Comparison of ENCODE assay signal across 8 mouse cellular contexts in the genomic region with DNA sequence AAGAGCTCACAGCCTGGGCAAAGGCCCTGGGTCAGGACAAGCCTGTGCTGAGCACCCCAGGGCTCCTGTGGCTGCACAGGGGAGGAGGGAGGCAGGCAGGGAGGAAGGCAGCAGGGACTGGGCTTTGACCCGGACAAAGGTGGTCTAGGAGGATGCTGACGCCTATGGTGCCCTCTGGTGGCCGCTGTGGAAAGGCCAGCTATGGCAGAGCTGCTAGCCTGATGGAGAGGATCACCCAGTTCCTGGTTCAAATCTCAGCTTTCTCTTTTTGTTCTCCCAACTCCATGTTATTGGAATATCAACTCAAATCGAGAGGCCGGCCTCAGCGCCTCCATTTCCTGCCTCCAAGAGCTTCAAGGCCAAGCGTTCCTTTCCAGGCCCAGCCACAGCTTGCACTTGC. TPM values are rescaled to one million over a fixed set of nuclear protein-coding genes. Genes with fewer than 3 reads are reported as not detected.
DNase-seq lines count a peak whose midpoint lies in the region; ATAC-seq and TF ChIP-seq lines count a peak whose summit lies in the region.

No protein-coding gene starts in this region.

- H3K4me2 ChIP-seq in forebrain, embryonic 12.5 days = no peak overlapping the region
- H3K4me2 ChIP-seq in kidney, postnatal 0 days (ENCODE audit: low read length) = no peak overlapping the region

- no peak overlapping the region for H3K4me3 ChIP-seq in forebrain, embryonic 10.5 days
- no peak overlapping the region for H3K4me3 ChIP-seq in forebrain, embryonic 12.5 days (replicated peaks)
- no peak overlapping the region for H3K4me3 ChIP-seq in kidney, postnatal 0 days (replicated peaks; ENCODE audit: low read depth, low read length)

- H3K9ac ChIP-seq in forebrain, embryonic 12.5 days = no peak overlapping the region
- H3K9ac ChIP-seq in kidney, postnatal 0 days (ENCODE audit: low read depth, low read length) = no peak overlapping the region

- ATAC-seq in forebrain, embryonic 12.5 days (ENCODE audit: low FRiP score) = no peak
- ATAC-seq in kidney, postnatal 0 days (replicated peaks; ENCODE audit: low FRiP score, low read depth) = no peak

- H3K27ac ChIP-seq in forebrain, embryonic 10.5 days = no peak overlapping the region
- no peak overlapping the region for H3K27ac ChIP-seq in forebrain, embryonic 12.5 days
- H3K27ac ChIP-seq in kidney, postnatal 0 days = no peak overlapping the region

- H3K4me1 ChIP-seq in forebrain, embryonic 10.5 days = peaks cover 19% of the 10 kb centered on the region
- H3K4me1 ChIP-seq in forebrain, embryonic 12.5 days = peaks cover 5% of the 10 kb centered on the region
- no peaks in the 10 kb centered on the region for H3K4me1 ChIP-seq in kidney, postnatal 0 days (replicated peaks; ENCODE audit: insufficient read depth, low read length)

- H3K27me3 ChIP-seq in forebrain, embryonic 10.5 days (ENCODE audit: poor library complexity, severe bottlenecking) = 0 out of 2 replicates have a peak, but pooled peaks cover 6% of the 10 kb centered on the region
- H3K27me3 ChIP-seq in forebrain, embryonic 12.5 days = no peaks in the 10 kb centered on the region
- no peaks in the 10 kb centered on the region for H3K27me3 ChIP-seq in kidney, postnatal 0 days (ENCODE audit: insufficient read depth, low read length)

- peak; percentile 79 for DNase-seq in forebrain, embryonic 10.5 days (ENCODE audit: extremely low spot score, low spot score)
- peak; percentile 62 for DNase-seq in right cerebral cortex, postnatal 4 days
- no peak for DNase-seq in right cerebral cortex, adult 18-20 months
- DNase-seq in embryo, embryonic 10 days (ENCODE audit: low spot score) = peak; percentile 89
- DNase-seq in kidney, postnatal 0 days (ENCODE audit: low spot score) = peak; percentile 77
- DNase-seq in natural killer cell, adult 2 months (ENCODE audit: low spot score in 2 of 2) = peak; percentile 70 to 80
- DNase-seq in left cerebral cortex, adult 9 months (ENCODE audit: low spot score in 2 of 2) = no peak

- WGBS in forebrain, embryonic 10.5 days = 13% methylated on average over 7 of the region's 7 CpGs
- WGBS in forebrain, embryonic 12.5 days = 13% methylated on average over 7 of the region's 7 CpGs
- 12% methylated on average over 7 of the region's 7 CpGs for WGBS in kidney, postnatal 0 days

- peak; percentile 88 for TF ChIP-seq CTCF in kidney, postnatal 0 days (IDR thresholded peaks at IDR 0.05; ENCODE audit: low read depth)

- H3K36me3 ChIP-seq in forebrain, embryonic 10.5 days (replicated peaks) = no peaks in the 10 kb centered on the region
- no peaks in the 10 kb centered on the region for H3K36me3 ChIP-seq in forebrain, embryonic 12.5 days (replicated peaks)
- no peaks in the 10 kb centered on the region for H3K36me3 ChIP-seq in kidney, postnatal 0 days (ENCODE audit: insufficient read depth, low read length)

- peaks cover 4% of the 10 kb centered on the region; the same call in 1 of the 2 replicates for H3K9me3 ChIP-seq in forebrain, embryonic 10.5 days
- H3K9me3 ChIP-seq in forebrain, embryonic 12.5 days = no peaks in the 10 kb centered on the region
- H3K9me3 ChIP-seq in kidney, postnatal 0 days (replicated peaks; ENCODE audit: low read length) = no peaks in the 10 kb centered on the region

RNA-seq across cellular contexts. Expression of gene Gna11, which starts 5.3 kb away (rescaled TPM):
- polyA plus RNA-seq in forebrain, embryonic 10.5 days (2016; fragmentation: Nextera tagmentation; extraction: Ambion mirVana) = 73.4 and 77.2 TPM in 2 replicates
- 74.8 and 75.9 TPM in 2 replicates for polyA plus RNA-seq in forebrain, embryonic 12.5 days (2016; fragmentation: Nextera tagmentation; extraction: Ambion mirVana)
- polyA plus RNA-seq in kidney, postnatal 0 days (2015; fragmentation: Nextera tagmentation; extraction: Ambion mirVana) = 69.5 and 72.3 TPM in 2 replicates

RNA-seq across cellular contexts. Expression of gene Aes, which starts 9.0 kb away (rescaled TPM):
- 276 and 283 TPM in 2 replicates for polyA plus RNA-seq in forebrain, embryonic 10.5 days (2016; fragmentation: Nextera tagmentation; extraction: Ambion mirVana)
- 520 TPM in 2 replicates for polyA plus RNA-seq in forebrain, embryonic 12.5 days (2016; fragmentation: Nextera tagmentation; extraction: Ambion mirVana)
- polyA plus RNA-seq in kidney, postnatal 0 days (2015; fragmentation: Nextera tagmentation; extraction: Ambion mirVana) = 566 and 582 TPM in 2 replicates

RNA-seq across cellular contexts. Expression of gene Tle2, which starts 24.1 kb away (rescaled TPM):
- 4.1 and 4.3 TPM in 2 replicates for polyA plus RNA-seq in forebrain, embryonic 10.5 days (2016; fragmentation: Nextera tagmentation; extraction: Ambion mirVana)
- 14.3 and 16.5 TPM in 2 replicates for polyA plus RNA-seq in forebrain, embryonic 12.5 days (2016; fragmentation: Nextera tagmentation; extraction: Ambion mirVana)
- polyA plus RNA-seq in kidney, postnatal 0 days (2015; fragmentation: Nextera tagmentation; extraction: Ambion mirVana) = 29.2 and 30.8 TPM in 2 replicates

RNA-seq across cellular contexts. Expression of gene Gna15, which starts 26.2 kb away (rescaled TPM):
- 0.84 and 1.1 TPM in 2 replicates for polyA plus RNA-seq in forebrain, embryonic 10.5 days (2016; fragmentation: Nextera tagmentation; extraction: Ambion mirVana)
- polyA plus RNA-seq in forebrain, embryonic 12.5 days (2016; fragmentation: Nextera tagmentation; extraction: Ambion mirVana) = 0.49 and 0.92 TPM in 2 replicates
- 0.80 and 0.92 TPM in 2 replicates for polyA plus RNA-seq in kidney, postnatal 0 days (2015; fragmentation: Nextera tagmentation; extraction: Ambion mirVana)

RNA-seq across cellular contexts. Expression of gene S1pr4, which starts 50.3 kb away (rescaled TPM):
- 0.32 and 0.33 TPM in 2 replicates for polyA plus RNA-seq in forebrain, embryonic 10.5 days (2016; fragmentation: Nextera tagmentation; extraction: Ambion mirVana)
- 0.21 and 0.49 TPM in 2 replicates for polyA plus RNA-seq in forebrain, embryonic 12.5 days (2016; fragmentation: Nextera tagmentation; extraction: Ambion mirVana)
- polyA plus RNA-seq in kidney, postnatal 0 days (2015; fragmentation: Nextera tagmentation; extraction: Ambion mirVana) = 1.7 and 1.8 TPM in 2 replicates

Comparison
In these comparisons a context has a peak if more than half of its experiments do, and no peak if none do; other contexts are left out.
1. DNase-seq: peak in forebrain, embryonic 10.5 days (single experiment), right cerebral cortex, postnatal 4 days (single experiment), embryo, embryonic 10 days (single experiment), kidney, postnatal 0 days (single experiment) and natural killer cell, adult 2 months (2 of 2); none in right cerebral cortex, adult 18-20 months (single experiment) and left cerebral cortex, adult 9 months (0 of 2).